Mouse (Mus musculus) hindbrain, postnatal 0 days (tissue): ENCODE data around the gene Rasa3. TPM values are rescaled to one million over a fixed set of nuclear protein-coding genes. Genes with fewer than 3 reads are reported as not detected.
A peak's percentile ranks its signal among the peaks of the same experiment; 100 is the strongest.

ENCODE experiments used
- ATAC-seq: fragments of 200-750 bp; cut with Nextera tagmentation; 2 replicates; pipeline ENCODE4 v1.8.0; 2017; ENCODE audit warnings: mild to moderate bottlenecking, moderate TSS enrichment, moderate library complexity
- DNase-seq: peaks from one replicate; pipeline ENCODE4 v3.0.0-alpha.2; 2015; ENCODE audit warnings: low spot score
- H3K27ac ChIP-seq: fragments of 300-500 bp; sonication (generic); 2 replicates; pipeline ENCODE4 v1.5.1; 2014; ENCODE audit warnings: mild to moderate bottlenecking
- H3K27me3 ChIP-seq: fragments of 300-500 bp; sonication (generic); 2 replicates; pipeline ENCODE4 v1.6.1; 2014; ENCODE audit warnings: low read length, mixed read lengths; ENCODE audit not compliant: insufficient read depth
- H3K36me3 ChIP-seq: fragments of 300-500 bp; sonication (generic); 2 replicates; pipeline ENCODE4 v1.6.1; 2014; ENCODE audit warnings: low read length, mixed read lengths; ENCODE audit not compliant: insufficient read depth
- H3K4me1 ChIP-seq: fragments of 300-500 bp; sonication (generic); 2 replicates; pipeline ENCODE4 v1.6.1; 2014; ENCODE audit warnings: antibody characterized with exemption, low read length, mixed read lengths; ENCODE audit not compliant: insufficient read depth
- H3K4me2 ChIP-seq: fragments of 300-500 bp; sonication (generic); 2 replicates; pipeline ENCODE4 v1.6.1; 2014; ENCODE audit warnings: low read depth, mild to moderate bottlenecking, low read length, moderate library complexity, mixed read lengths
- H3K4me3 ChIP-seq: fragments of 300-500 bp; sonication (generic); 2 replicates; pipeline ENCODE4 v1.5.1; 2014; ENCODE audit warnings: low read length
- H3K9ac ChIP-seq: fragments of 300-500 bp; sonication (generic); replicated peaks from 2 replicates; pipeline ENCODE4 v1.6.1; 2014; ENCODE audit warnings: mild to moderate bottlenecking, low read length, moderate library complexity, mixed read lengths
- H3K9me3 ChIP-seq: fragments of 300-500 bp; sonication (generic); 2 replicates; pipeline ENCODE4 v1.6.1; 2016; ENCODE audit warnings: low read length, mixed read lengths
- CTCF ChIP-seq: IDR thresholded peaks from 2 replicates; pipeline ENCODE4 v1.5.1; 2016; ENCODE audit warnings: antibody characterized with exemption, control low read depth, low read depth
- whole genome bisulfite sequencing: fragments of 180-500 bp; shearing (Covaris S2); extraction: QIAGEN DNeasy Blood & Tissue Kit; methylation state at CpG from one replicate; pipeline ENCODE4 v1.1.7; 2014; 5-methylcytosine and 5-hydroxymethylcytosine counted together
- polyA plus RNA-seq: library from polyadenylated mRNA; unstranded; fragments of >200 nt; fragmentation: Nextera tagmentation; extraction: Ambion mirVana; gene quantifications from 2 replicates; pipeline ENCODE4 v1.2.1, GENCODE M21; 2015
- total RNA-seq: library from RNA; depleted of rRNA; stranded (reverse); fragments of >200 nt; gene quantifications from 2 replicates; pipeline ENCODE4 v1.2.3, GENCODE M21; 2014

Gene Rasa3
- total and polyA plus RNA-seq, 2 experiments from 2014 or later, result 29.4 to 85.2 TPM

- WGBS, result 71% methylated on average over 6 of the region's 6 CpGs
- DNase-seq, result peak; percentile 34
- Histone ChIP-seq H3K36me3 (peaks cover 30% of the 10 kb centered on the region), H3K27ac (no peak overlapping the region), H3K9ac (no peak overlapping the region), H3K27me3 (no peaks in the 10 kb centered on the region), H3K4me2 (no peak overlapping the region), H3K9me3 (no peaks in the 10 kb centered on the region), H3K4me1 (no peaks in the 10 kb centered on the region), H3K4me3 (no peak overlapping the region)
- no peak for TF ChIP-seq CTCF
- peak; percentile 71 for ATAC-seq
Measured at GRCm38 (mm10) chr8:13591246-13591645, 86.2 kb downstream of the Rasa3 start.

GRCm38 (mm10) chr8:13589071-13589470 lies 88.3 kb downstream of the Rasa3 start:
- no peak overlapping the region for H3K9ac ChIP-seq
- WGBS, result 90% methylated on average over 6 of the region's 6 CpGs

GRCm38 (mm10) chr8:13584652-13585051 lies 92.8 kb downstream of the Rasa3 start:
- ATAC-seq, result no peak
- Histone ChIP-seq H3K9me3 (no peaks in the 10 kb centered on the region), H3K27me3 (no peaks in the 10 kb centered on the region), H3K27ac (no peak overlapping the region), H3K9ac (no peak overlapping the region), H3K4me1 (no peaks in the 10 kb centered on the region), H3K4me3 (no peak overlapping the region), H3K36me3 (peaks cover 80% of the 10 kb centered on the region), H3K4me2 (no peak overlapping the region)
- no peak for TF ChIP-seq CTCF
- no peak for DNase-seq
- 83% methylated on average over 8 of the region's 8 CpGs for WGBS

More at GRCm38 (mm10) chr8:13589071-13589470, 88.3 kb downstream of the Rasa3 start:
- TF ChIP-seq CTCF, result no peak
- Histone ChIP-seq H3K9me3 (no peaks in the 10 kb centered on the region), H3K36me3 (peaks cover 44% of the 10 kb centered on the region), H3K27ac (no peak overlapping the region), H3K4me2 (no peak overlapping the region), H3K27me3 (no peaks in the 10 kb centered on the region), H3K4me3 (no peak overlapping the region), H3K4me1 (no peaks in the 10 kb centered on the region)
- no peak for DNase-seq
- ATAC-seq, result no peak

- WGBS, result 94% methylated on average over 6 of the region's 6 CpGs
- Histone ChIP-seq H3K4me2 (no peak overlapping the region), H3K4me3 (no peak overlapping the region), H3K9me3 (no peaks in the 10 kb centered on the region), H3K4me1 (no peaks in the 10 kb centered on the region), H3K27ac (no peak overlapping the region), H3K36me3 (peaks cover 86% of the 10 kb centered on the region), H3K27me3 (no peaks in the 10 kb centered on the region), H3K9ac (no peak overlapping the region)
- no peak for DNase-seq
- no peak for ATAC-seq
- no peak for TF ChIP-seq CTCF
Measured at GRCm38 (mm10) chr8:13577869-13578268, 99.5 kb downstream of the Rasa3 start.

- H3K4me2 ChIP-seq, result no peak overlapping the region
- H3K27me3 ChIP-seq, result no peaks in the 10 kb centered on the region
- WGBS, result 89% methylated on average over 11 of the region's 11 CpGs
- H3K9ac ChIP-seq, result no peak overlapping the region
- no peak overlapping the region for H3K4me3 ChIP-seq
- peak overlapping the region; percentile 54; the same call in 1 of the 2 replicates for H3K27ac ChIP-seq
- H3K9me3 ChIP-seq, result no peaks in the 10 kb centered on the region
- DNase-seq (no peak), ATAC-seq (peak; percentile 31; the same call in 1 of the 2 replicates)
- no peaks in the 10 kb centered on the region for H3K4me1 ChIP-seq
- no peak for TF ChIP-seq CTCF
- peaks cover 56% of the 10 kb centered on the region for H3K36me3 ChIP-seq
Measured at GRCm38 (mm10) chr8:13571999-13572398, 105.4 kb downstream of the Rasa3 start.

GRCm38 (mm10) chr8:13562118-13562517 lies 115.3 kb downstream of the Rasa3 start, which contains the start of gene 1700029H14Rik:
1700029H14Rik (minus strand) TSS chr8:13562461.
- 0 out of 2 replicates have a peak, but pooled peaks have one; percentile 11 for TF ChIP-seq CTCF
- no peak within 1 kb of the TSS for H3K9ac ChIP-seq
- 0 out of 2 replicates have a peak, but pooled peaks cover 7% of the 10 kb centered on the region for H3K36me3 ChIP-seq
- no peak within 1 kb of the TSS for H3K27ac ChIP-seq
- H3K4me1 ChIP-seq, result no peaks in the 10 kb centered on the region
- no peak within 1 kb of the TSS for H3K4me2 ChIP-seq
- H3K9me3 ChIP-seq, result no peaks in the 10 kb centered on the region
- ATAC-seq (peak; percentile 47; the same call in 1 of the 2 replicates), DNase-seq (no peak)
- 45% methylated on average over 13 of the region's 13 CpGs for WGBS
- no peaks in the 10 kb centered on the region for H3K27me3 ChIP-seq
- no peak within 1 kb of the TSS for H3K4me3 ChIP-seq

- 73% methylated on average over 2 of the region's 2 CpGs for WGBS
- no peaks in the 10 kb centered on the region for H3K9me3 ChIP-seq
- TF ChIP-seq CTCF, result no peak
- DNase-seq, result no peak
- H3K27ac ChIP-seq, result no peak overlapping the region
- H3K36me3 ChIP-seq, result no peaks in the 10 kb centered on the region
- H3K4me1 ChIP-seq, result no peaks in the 10 kb centered on the region
- no peak overlapping the region for H3K4me3 ChIP-seq
- ATAC-seq, result no peak
- H3K27me3 ChIP-seq, result no peaks in the 10 kb centered on the region
- no peak overlapping the region for H3K9ac ChIP-seq
- no peak overlapping the region for H3K4me2 ChIP-seq
Measured at GRCm38 (mm10) chr8:13557526-13557925, 119.9 kb downstream of the Rasa3 start.
